Mouse (Mus musculus): ENCODE results near the gene Tfam. TPM values are rescaled to one million over a fixed set of nuclear protein-coding genes. Genes with fewer than 3 reads are reported as not detected.

The Tfam gene
- polyA plus RNA-seq, 1 experiment from 2014 or later: 74.2 TPM

Other genes with a start within 250 kb of the Tfam start
- 21.7 and 24.2 TPM in 2 replicates for gene Bicc1, start 78.6 kb downstream of the Tfam start, polyA plus RNA-seq (2014; fragmentation: Nextera tagmentation; extraction: Ambion mirVana)
- gene Ube2d1, start 47.0 kb upstream of the Tfam start, polyA plus RNA-seq (2014; fragmentation: Nextera tagmentation; extraction: Ambion mirVana): 75.8 and 87.0 TPM in 2 replicates
- gene Cisd1, start 106.7 kb upstream of the Tfam start, polyA plus RNA-seq (2014; fragmentation: Nextera tagmentation; extraction: Ambion mirVana): 103 and 108 TPM in 2 replicates
- 19.9 and 21.5 TPM in 2 replicates for gene Ipmk, start 109.5 kb upstream of the Tfam start, polyA plus RNA-seq (2014; fragmentation: Nextera tagmentation; extraction: Ambion mirVana)